Mouse (Mus musculus) mouse trophoblast stem cell (cell line): ENCODE data around the gene Gjc3.
"Not testable (repeated sequence)": the region's sequence is repeated elsewhere in the genome, so short reads cannot be mapped to it uniquely, and the experiment has no call there.

Source experiments
- in situ Hi-C, 2 experiments: fragments of 300-500 bp; cut with MseI, MboI; formaldehyde crosslinking; loops; 2 replicates in 1 of 2; 3 replicates in 1 of 2; pipeline ENCODE4 v1.15.1; 2025

Gjc3 gene

GRCm38 (mm10) chr5:137962945-137963344, at the start of gene Gjc3:
Gene Gjc3 (minus strand): TSS chr5:137963098.
- in situ Hi-C loops, result loop anchor here in 1 of 2 experiments (10.0 kb wide), 1 partner anchor 68 kb away; no protein-coding TSS in a partner anchor

- in situ Hi-C loops, result no loop called here
Measured at GRCm38 (mm10) chr5:138012382-138012781, 49.5 kb upstream of the Gjc3 start.

GRCm38 (mm10) chr5:138009437-138009836, 46.5 kb upstream of the Gjc3 start:
- in situ Hi-C loops, result no loop called here

GRCm38 (mm10) chr5:137986351-137986750, 23.5 kb upstream of the Gjc3 start:
- in situ Hi-C loops, result no loop called here

- in situ Hi-C loops, result no loop called here
Measured at GRCm38 (mm10) chr5:137981300-137981699, 18.4 kb upstream of the Gjc3 start, which contains the start of gene Azgp1. Gene Azgp1 (plus strand): TSS chr5:137981520.

- in situ Hi-C loops, result loop anchor here in 1 of 2 experiments (10.0 kb wide), 1 partner anchor 184 kb away; no protein-coding TSS in a partner anchor
Measured at GRCm38 (mm10) chr5:137979081-137979480, 16.2 kb upstream of the Gjc3 start.

GRCm38 (mm10) chr5:137977291-137977690, 14.4 kb upstream of the Gjc3 start:
- in situ Hi-C loops, result loop anchor here in 1 of 2 experiments (10.0 kb wide), 1 partner anchor 182 kb away; no protein-coding TSS in a partner anchor

- in situ Hi-C loops, result loop anchor here in 1 of 2 experiments (10.0 kb wide), 1 partner anchor 181 kb away; no protein-coding TSS in a partner anchor
Measured at GRCm38 (mm10) chr5:137975434-137975833, 12.5 kb upstream of the Gjc3 start.

GRCm38 (mm10) chr5:137974724-137975123, 11.8 kb upstream of the Gjc3 start:
- in situ Hi-C loops, result loop anchor here in 1 of 2 experiments (5.0 to 10.0 kb wide), 2 partner anchors 82 to 180 kb away; no protein-coding TSS in a partner anchor

GRCm38 (mm10) chr5:137973738-137974137, 10.8 kb upstream of the Gjc3 start:
- in situ Hi-C loops, result loop anchor here in 1 of 2 experiments (5.0 to 10.0 kb wide), 2 partner anchors 81 to 179 kb away; no protein-coding TSS in a partner anchor

GRCm38 (mm10) chr5:137973161-137973560, 10.3 kb upstream of the Gjc3 start:
- in situ Hi-C loops, result loop anchor here in 1 of 2 experiments (5.0 to 10.0 kb wide), 2 partner anchors 81 to 178 kb away; no protein-coding TSS in a partner anchor

- in situ Hi-C loops, result loop anchor here in 1 of 2 experiments (10.0 kb wide), 1 partner anchor 72 kb away; no protein-coding TSS in a partner anchor
Measured at GRCm38 (mm10) chr5:137966492-137966891, 3.6 kb upstream of the Gjc3 start.

GRCm38 (mm10) chr5:137956404-137956803, 6.5 kb downstream of the Gjc3 start:
- in situ Hi-C loops, result no loop called here

GRCm38 (mm10) chr5:137951218-137951617, 11.7 kb downstream of the Gjc3 start:
- in situ Hi-C loops, result loop anchor here in 1 of 2 experiments (5.0 kb wide), 1 partner anchor 54 kb away; no protein-coding TSS in a partner anchor

- in situ Hi-C loops, result no loop called here
Measured at GRCm38 (mm10) chr5:137947303-137947702, 15.6 kb downstream of the Gjc3 start.

- in situ Hi-C loops, result no loop called here
Measured at GRCm38 (mm10) chr5:137943133-137943532, 19.8 kb downstream of the Gjc3 start.

- in situ Hi-C loops, result no loop called here
Measured at GRCm38 (mm10) chr5:137940948-137941347, 21.9 kb downstream of the Gjc3 start.

- in situ Hi-C loops, result no loop called here
Measured at GRCm38 (mm10) chr5:137937238-137937637, 25.7 kb downstream of the Gjc3 start.

GRCm38 (mm10) chr5:137936486-137936885, 26.4 kb downstream of the Gjc3 start:
- in situ Hi-C loops, result no loop called here

- in situ Hi-C loops, result not testable (repeated sequence)
Measured at GRCm38 (mm10) chr5:137933934-137934333, 29.0 kb downstream of the Gjc3 start.

GRCm38 (mm10) chr5:137928439-137928838, 34.5 kb downstream of the Gjc3 start:
- in situ Hi-C loops, result no loop called here

- in situ Hi-C loops, result no loop called here
Measured at GRCm38 (mm10) chr5:137922171-137922570, 40.7 kb downstream of the Gjc3 start.

- in situ Hi-C loops, result no loop called here
Measured at GRCm38 (mm10) chr5:137921532-137921931, 41.4 kb downstream of the Gjc3 start, which contains the start of gene Cyp3a13. Gene Cyp3a13 (minus strand): TSS chr5:137921619.
